In the genomic region with DNA sequence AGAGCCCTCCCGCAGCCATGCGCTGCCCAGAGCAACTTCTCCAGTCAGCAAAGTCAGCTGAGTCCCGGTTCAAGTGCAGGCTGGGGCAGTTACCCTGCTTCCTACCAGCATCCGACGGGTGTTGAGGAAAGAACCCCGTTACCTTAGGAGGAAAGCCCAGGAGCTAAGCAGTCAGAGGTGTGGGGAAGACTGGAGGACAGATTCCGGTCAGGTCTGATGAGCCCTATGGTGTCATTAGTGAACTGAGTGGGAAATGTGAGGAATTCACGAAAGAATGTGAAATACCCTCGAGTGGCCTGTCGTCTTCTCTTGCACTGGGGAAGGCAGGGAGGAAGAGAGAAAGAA, we compare ENCODE assay signal across 8 mouse cellular contexts. TPM values are rescaled to one million over a fixed set of nuclear protein-coding genes. Genes with fewer than 3 reads are reported as not detected.
DNase-seq lines count a peak whose midpoint lies in the region; ATAC-seq and TF ChIP-seq lines count a peak whose summit lies in the region.

No protein-coding gene starts in this region.

- H3K36me3 ChIP-seq in testis, adult 2 months (ENCODE audit: control insufficient read depth, insufficient read depth, low read length), result no peaks in the 10 kb centered on the region
- no peaks in the 10 kb centered on the region for H3K36me3 ChIP-seq in intestine, embryonic 16.5 days (ENCODE audit: control insufficient read depth, insufficient read depth, low read length)
- H3K36me3 ChIP-seq in macrophage (ENCODE audit: inconsistent target), result peaks cover 26% of the 10 kb centered on the region; the same call in 1 of the 2 replicates

- no peak overlapping the region for H3K27ac ChIP-seq in testis, adult 2 months (ENCODE audit: control insufficient read depth, insufficient read depth, low read depth, low read length)
- no peak overlapping the region for H3K27ac ChIP-seq in intestine, embryonic 16.5 days (ENCODE audit: low read length)
- peak overlapping the region; percentile 65 for H3K27ac ChIP-seq in macrophage

- H3K4me1 ChIP-seq in testis, adult 2 months (ENCODE audit: control insufficient read depth, insufficient read depth, low read length), result peaks cover 5% of the 10 kb centered on the region
- H3K4me1 ChIP-seq in intestine, embryonic 16.5 days (ENCODE audit: control insufficient read depth, insufficient read depth, low read length), result no peaks in the 10 kb centered on the region

- peak overlapping the region; percentile 89 for H3K4me3 ChIP-seq in testis, adult 2 months (ENCODE audit: control insufficient read depth, low read depth, low read length)
- peak overlapping the region; percentile 77 for H3K4me3 ChIP-seq in intestine, embryonic 16.5 days (ENCODE audit: low read length)
- H3K4me3 ChIP-seq in macrophage (ENCODE audit: inconsistent target), result peak overlapping the region; percentile 91

- no peaks in the 10 kb centered on the region for H3K27me3 ChIP-seq in testis, adult 2 months (ENCODE audit: control insufficient read depth, insufficient read depth, low read length)
- H3K27me3 ChIP-seq in intestine, embryonic 16.5 days (replicated peaks; ENCODE audit: control insufficient read depth, insufficient read depth, low read length), result no peaks in the 10 kb centered on the region

- H3K9ac ChIP-seq in intestine, embryonic 16.5 days (ENCODE audit: low read depth, low read length), result peak overlapping the region; percentile 77

- H3K4me2 ChIP-seq in intestine, embryonic 16.5 days (ENCODE audit: low read depth, low read length), result peak overlapping the region; percentile 75

- ATAC-seq in erythroid progenitor cell, adult 5-6 weeks (replicated peaks; ENCODE audit: low FRiP score, poor library complexity, severe bottlenecking), result peak; percentile 12; the same call in 1 of the 2 replicates
- ATAC-seq in intestine, embryonic 16.5 days, result peak; percentile 24
- no peak for ATAC-seq in inflammation-experienced regulatory T-cells, adult 6 months

- H3K9me3 ChIP-seq in intestine, embryonic 16.5 days (ENCODE audit: control insufficient read depth, low read length), result no peaks in the 10 kb centered on the region

- no peak for DNase-seq in testis, postnatal 10 days (ENCODE audit: low spot score)
- DNase-seq in MN1 (ENCODE audit: low spot score), result no peak
- no peak for DNase-seq in yolk sac, embryonic 10.5 days (ENCODE audit: low spot score)

- H3K79me2 ChIP-seq in macrophage (ENCODE audit: inconsistent target), result peaks cover 15% of the 10 kb centered on the region; the same call in 1 of the 2 replicates

- no peak for TF ChIP-seq CTCF in testis, adult 2 months (IDR thresholded peaks at IDR 0.05; ENCODE audit: control insufficient read depth, insufficient read depth, insufficient replicate concordance, low read depth, low read length)

- WGBS in intestine, embryonic 16.5 days, result 18% methylated on average over 10 of the region's 10 CpGs
- 20% methylated on average over 10 of the region's 10 CpGs for WGBS in macrophage (ENCODE audit: missing documents)

- no peak for TF ChIP-seq POLR2A in testis, adult 2 months (IDR thresholded peaks at IDR 0.05; ENCODE audit: control insufficient read depth, low read depth, low read length)

RNA-seq across cellular contexts. Expression of a gene that starts 0.9 kb away (rescaled TPM):
- 2.6 and 3.0 TPM in 2 replicates for polyA plus RNA-seq in testis, adult 2 months (2012; rRNA removed)
- total RNA-seq in erythroid progenitor cell, adult 5-6 weeks (2015; ENCODE audit: low replicate concordance), result 4.3 and 4.6 TPM in 2 replicates
- 2.1 and 3.0 TPM in 2 replicates for total RNA-seq in erythroid progenitor cell, adult 5-6 weeks (2017; ENCODE audit: low replicate concordance)
- polyA plus RNA-seq in intestine, embryonic 16.5 days (2015; fragmentation: Nextera tagmentation; extraction: Ambion mirVana), result 22.4 and 22.7 TPM in 2 replicates
- total RNA-seq in macrophage (2018; cell fraction: chromatin; rRNA removed), result 10 to 100 TPM in 15 of 26 experiments, 1 to 10 TPM in 11; 3.0 to 35.8 (median 14.1) TPM
- total RNA-seq in macrophage (2018; cell fraction: cytosol; rRNA removed), result 10 to 100 TPM; 24.0 to 45.4 (median 34.4) TPM
- 10 to 100 TPM in 22 of 26 experiments, 1 to 10 TPM in 4; 7.8 to 37.2 (median 19.7) TPM for total RNA-seq in macrophage (2018; cell fraction: nucleus; rRNA removed)
- 26.8 to 49.2 TPM (median 42.9 TPM) in 3 replicates for polyA plus RNA-seq in macrophage (2018)
- 10 to 100 TPM; 36.3 to 55.1 (median 42.5) TPM for polyA plus RNA-seq in inflammation-experienced regulatory T-cells, adult 6 months (2017; shearing (Covaris generic))

RNA-seq across cellular contexts. Expression of a gene that starts 40.6 kb away (rescaled TPM):
- polyA plus RNA-seq in testis, adult 2 months (2012; rRNA removed), result 17.3 and 18.8 TPM in 2 replicates
- total RNA-seq in erythroid progenitor cell, adult 5-6 weeks (2015; ENCODE audit: low replicate concordance), result 0.72 and 1.7 TPM in 2 replicates
- total RNA-seq in erythroid progenitor cell, adult 5-6 weeks (2017; ENCODE audit: low replicate concordance), result 0.64 and 2.2 TPM in 2 replicates
- 9.4 and 9.6 TPM in 2 replicates for polyA plus RNA-seq in intestine, embryonic 16.5 days (2015; fragmentation: Nextera tagmentation; extraction: Ambion mirVana)
- 1 to 10 TPM in 23 of 26 experiments, under 1 TPM in 3; 0.26 to 6.8 (median 3.0) TPM for total RNA-seq in macrophage (2018; cell fraction: chromatin; rRNA removed)
- 1 to 10 TPM; 3.4 to 8.0 (median 5.1) TPM for total RNA-seq in macrophage (2018; cell fraction: cytosol; rRNA removed)
- total RNA-seq in macrophage (2018; cell fraction: nucleus; rRNA removed), result 1 to 10 TPM; 2.8 to 8.3 (median 4.3) TPM
- polyA plus RNA-seq in macrophage (2018), result 4.1 to 6.3 TPM (median 5.8 TPM) in 3 replicates
- polyA plus RNA-seq in inflammation-experienced regulatory T-cells, adult 6 months (2017; shearing (Covaris generic)), result 10 to 100 TPM; 14.0 to 24.6 (median 17.6) TPM

RNA-seq across cellular contexts. Expression of a gene that starts 42.4 kb away (rescaled TPM):
- 2.9 and 4.7 TPM in 2 replicates for polyA plus RNA-seq in testis, adult 2 months (2012; rRNA removed)
- 153 and 169 TPM in 2 replicates for total RNA-seq in erythroid progenitor cell, adult 5-6 weeks (2015; ENCODE audit: low replicate concordance)
- 248 and 299 TPM in 2 replicates for total RNA-seq in erythroid progenitor cell, adult 5-6 weeks (2017; ENCODE audit: low replicate concordance)
- polyA plus RNA-seq in intestine, embryonic 16.5 days (2015; fragmentation: Nextera tagmentation; extraction: Ambion mirVana), result 44.5 TPM in 2 replicates
- 10 to 100 TPM; 12.1 to 49.2 (median 26.9) TPM for total RNA-seq in macrophage (2018; cell fraction: chromatin; rRNA removed)
- 10 to 100 TPM; 39.7 to 83.4 (median 59.5) TPM for total RNA-seq in macrophage (2018; cell fraction: cytosol; rRNA removed)
- total RNA-seq in macrophage (2018; cell fraction: nucleus; rRNA removed), result 10 to 100 TPM; 24.1 to 85.6 (median 37.6) TPM
- polyA plus RNA-seq in macrophage (2018), result 30.6 to 64.9 TPM (median 34.7 TPM) in 3 replicates
- polyA plus RNA-seq in inflammation-experienced regulatory T-cells, adult 6 months (2017; shearing (Covaris generic)), result 10 to 100 TPM; 36.5 to 67.7 (median 43.0) TPM
